Mouse (Mus musculus) heart, postnatal 10 days (tissue): ENCODE results near the gene Hyou1. TPM values are rescaled to one million over a fixed set of nuclear protein-coding genes. Genes with fewer than 3 reads are reported as not detected.
"Not testable (repeated sequence)": the region's sequence is repeated elsewhere in the genome, so short reads cannot be mapped to it uniquely, and the experiment has no call there.

Source experiments
- DNase-seq, 2 experiments: peaks; one replicate each; pipeline ENCODE4 v3.0.0; 2021
- intact Hi-C: fragments of 180-260 bp; cut with DNase I; formaldehyde crosslinking; loops from one replicate; pipeline ENCODE4 v1.15.1; 2025
- total RNA-seq, 2 experiments: library from RNA; stranded (reverse); gene quantifications; 2 replicates each; pipeline ENCODE4 v1.2.3; 2021

The Hyou1 gene
- 10 to 100 TPM; 35.8 to 45.7 TPM for total RNA-seq

GRCm38 (mm10) chr9:44379054-44379834 lies at the start of gene Hyou1:
Gene Hyou1 (plus strand): TSS chr9:44379490.
- peak; percentile 99 to 100 for DNase-seq
- intact Hi-C loops = no loop called here

GRCm38 (mm10) chr9:44330736-44331135 lies 48.6 kb upstream of the Hyou1 start:
- intact Hi-C loops = no loop called here
- no peak for DNase-seq

GRCm38 (mm10) chr9:44332918-44333638 lies 46.2 kb upstream of the Hyou1 start:
- DNase-seq = no peak
- intact Hi-C loops = no loop called here

GRCm38 (mm10) chr9:44334396-44335330 lies 44.6 kb upstream of the Hyou1 start, which contains the start of gene H2afx:
Gene H2afx (plus strand): TSS chr9:44334694.
- intact Hi-C loops = loop anchor here (1.0 kb wide), 1 partner anchor 8 kb away; the partner anchor contains the start of gene Dpagt1
- DNase-seq = peak; percentile 99

GRCm38 (mm10) chr9:44335331-44336092 lies 43.8 kb upstream of the Hyou1 start:
- peak; percentile 41 to 65 for DNase-seq
- intact Hi-C loops = no loop called here

- DNase-seq = no peak
- intact Hi-C loops = no loop called here
These were observed 43.2 kb upstream of the Hyou1 start for GRCm38 (mm10) chr9:44336093-44336406.

GRCm38 (mm10) chr9:44336513-44336912 lies 42.8 kb upstream of the Hyou1 start:
- DNase-seq, intact Hi-C loops: not testable (repeated sequence)

- intact Hi-C loops = no loop called here
- no peak for DNase-seq
These were observed 42.3 kb upstream of the Hyou1 start for GRCm38 (mm10) chr9:44336964-44337363.

- intact Hi-C loops = no loop called here
- no peak for DNase-seq
These were observed 41.7 kb upstream of the Hyou1 start for GRCm38 (mm10) chr9:44337436-44338169.

GRCm38 (mm10) chr9:44338574-44338973 lies 40.7 kb upstream of the Hyou1 start:
- intact Hi-C loops = no loop called here
- DNase-seq = no peak

- intact Hi-C loops = loop anchor here (5.0 kb wide), 1 partner anchor 49 kb away; no protein-coding TSS in a partner anchor
- no peak for DNase-seq
These were observed 37.8 kb upstream of the Hyou1 start for GRCm38 (mm10) chr9:44341487-44341886.

- no peak for DNase-seq
- intact Hi-C loops = loop anchor here (2.0 to 5.0 kb wide), 2 partner anchors 21 to 50 kb away; partner anchors contain the start of gene C2cd2l
These were observed 37.1 kb upstream of the Hyou1 start for GRCm38 (mm10) chr9:44342173-44342572.

- no peak for DNase-seq
- intact Hi-C loops = loop anchor here (2.0 to 5.0 kb wide), 2 partner anchors 22 to 50 kb away; partner anchors contain the start of gene C2cd2l
These were observed 36.7 kb upstream of the Hyou1 start for GRCm38 (mm10) chr9:44342605-44343004.

- intact Hi-C loops = loop anchor here (2.0 to 5.0 kb wide), 2 partner anchors 22 to 51 kb away; partner anchors contain the start of gene C2cd2l
These were observed 36.0 kb upstream of the Hyou1 start for GRCm38 (mm10) chr9:44343290-44343689.

GRCm38 (mm10) chr9:44343781-44344421 lies 35.4 kb upstream of the Hyou1 start, which contains the start of gene Hmbs:
Gene Hmbs (minus strand): TSS chr9:44344228.
- intact Hi-C loops = loop anchor here (2.0 to 5.0 kb wide), 2 partner anchors 23 to 52 kb away; partner anchors contain the start of gene C2cd2l
- DNase-seq = peak; percentile 96 to 97

More at GRCm38 (mm10) chr9:44343290-44343689, 36.0 kb upstream of the Hyou1 start:
- DNase-seq = peak; percentile 63 to 72

GRCm38 (mm10) chr9:44345570-44346433 lies 33.5 kb upstream of the Hyou1 start:
- DNase-seq = no peak
- intact Hi-C loops = no loop called here

GRCm38 (mm10) chr9:44347166-44347565 lies 32.1 kb upstream of the Hyou1 start:
- intact Hi-C loops = no loop called here

More at GRCm38 (mm10) chr9:44347166-44347565, 32.1 kb upstream of the Hyou1 start:
- no peak for DNase-seq
